Mouse (Mus musculus) T-helper 17 cell (primary cell): Measurements from ENCODE around the gene Endov.

ENCODE experiments used
- in situ Hi-C, 2 experiments: fragments of 300-600 bp; cut with MboI, MseI; formaldehyde crosslinking; loops; 1 replicate in 1 of 2; 2 replicates in 1 of 2; pipeline ENCODE4 v1.15.1; 2025; ENCODE audit warnings: high pct_unique_total_duplicates in 2 of 2

Endov gene

GRCm38 (mm10) chr11:119545741-119546495 is 54.8 kb downstream of the Endov start:
- in situ Hi-C loops = no loop called here

GRCm38 (mm10) chr11:119546496-119547182 is 55.5 kb downstream of the Endov start:
- in situ Hi-C loops = no loop called here

GRCm38 (mm10) chr11:119547183-119547921 is 56.2 kb downstream of the Endov start, which contains the start of gene Nptx1:
TSS of gene Nptx1 (minus strand) at chr11:119547753.
- in situ Hi-C loops = no loop called here

- in situ Hi-C loops = no loop called here
These were observed 56.9 kb downstream of the Endov start for GRCm38 (mm10) chr11:119547951-119548591.

- in situ Hi-C loops = no loop called here
These were observed 57.7 kb downstream of the Endov start for GRCm38 (mm10) chr11:119548741-119549370.

GRCm38 (mm10) chr11:119549371-119549811 is 58.2 kb downstream of the Endov start:
- in situ Hi-C loops = no loop called here

GRCm38 (mm10) chr11:119550546-119551335 is 59.6 kb downstream of the Endov start:
- in situ Hi-C loops = no loop called here

GRCm38 (mm10) chr11:119551468-119551867 is 60.3 kb downstream of the Endov start:
- in situ Hi-C loops = no loop called here

GRCm38 (mm10) chr11:119552301-119552700 is 61.2 kb downstream of the Endov start:
- in situ Hi-C loops = no loop called here

- in situ Hi-C loops = no loop called here
These were observed 62.0 kb downstream of the Endov start for GRCm38 (mm10) chr11:119552902-119553802.

- in situ Hi-C loops = no loop called here
These were observed 63.6 kb downstream of the Endov start for GRCm38 (mm10) chr11:119554706-119555105.

GRCm38 (mm10) chr11:119555170-119555569 is 64.0 kb downstream of the Endov start:
- in situ Hi-C loops = no loop called here

- in situ Hi-C loops = no loop called here
These were observed 67.1 kb downstream of the Endov start for GRCm38 (mm10) chr11:119557940-119558869.

GRCm38 (mm10) chr11:119558870-119559610 is 67.9 kb downstream of the Endov start:
- in situ Hi-C loops = no loop called here
